Mouse (Mus musculus): ENCODE data around the gene Nek11. TPM values are rescaled to one million over a fixed set of nuclear protein-coding genes. Genes with fewer than 3 reads are reported as not detected.

Nek11 gene
- polyA plus RNA-seq, 1 experiment from 2014 or later = 0.30 TPM

DNA sequence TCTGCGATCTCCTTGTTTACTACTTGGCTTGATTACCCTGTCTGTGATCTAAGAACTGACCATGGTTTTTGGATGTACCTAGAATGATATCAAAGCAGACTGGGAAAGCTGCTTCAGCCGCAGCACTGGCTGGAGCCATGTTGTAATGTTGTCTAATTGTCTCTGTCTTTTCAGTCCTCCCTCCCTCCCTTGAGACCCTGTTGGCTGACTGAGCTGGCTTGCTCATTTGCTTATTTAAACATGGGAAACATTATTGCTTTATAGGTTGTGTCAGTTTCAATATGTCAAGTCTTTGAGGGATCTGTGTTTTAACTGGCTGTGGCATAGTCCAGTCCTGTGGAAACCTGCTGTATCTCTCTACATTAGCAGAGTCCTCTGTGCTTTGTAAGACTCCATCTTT, 132.2 kb downstream of the Nek11 start:
- Histone ChIP-seq H3K4me2 (no peak overlapping the region), H3K27me3 (ENCODE audit: control insufficient read depth, insufficient read depth, low read length) (no peaks in the 10 kb centered on the region), H3K9ac (ENCODE audit: low read depth, low read length) (no peak overlapping the region), H3K4me1 (ENCODE audit: control insufficient read depth, insufficient read depth, low read length) (no peaks in the 10 kb centered on the region), H3K4me3 (ENCODE audit: low read depth, low read length) (no peak overlapping the region), H3K27ac (ENCODE audit: low read depth, low read length) (no peak overlapping the region), H3K9me3 (replicated peaks; ENCODE audit: control insufficient read depth, low read length) (no peaks in the 10 kb centered on the region), H3K36me3 (ENCODE audit: control insufficient read depth, insufficient read depth, low read length) (no peaks in the 10 kb centered on the region)
- ATAC-seq (replicated peaks; ENCODE audit: insufficient number of reproducible peaks, low FRiP score, low TSS enrichment) = no peak
- WGBS (ENCODE audit: insufficient replicate concordance) = 72% methylated on average over 2 of the region's 2 CpGs

DNA sequence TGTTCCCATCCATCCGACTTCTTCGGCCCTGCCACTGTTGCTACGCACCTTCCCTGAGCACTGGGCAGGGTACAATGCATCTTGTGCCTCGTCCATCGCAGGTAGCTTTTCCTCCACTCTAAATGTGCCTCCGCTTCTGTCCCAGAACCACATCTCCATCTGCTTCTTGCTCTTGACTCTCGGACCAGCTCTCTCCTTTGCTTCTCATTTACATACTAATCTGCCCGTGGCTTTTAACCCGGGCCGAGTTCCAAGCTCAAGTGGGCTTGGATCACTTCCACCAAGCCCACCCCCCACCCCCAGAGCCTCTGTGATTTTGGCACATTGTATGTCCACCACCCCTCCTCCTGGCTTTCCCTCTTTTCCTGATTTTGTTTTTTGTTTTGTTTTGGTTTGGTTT, 137.7 kb downstream of the Nek11 start:
- H3K4me3 ChIP-seq (ENCODE audit: low read depth, low read length) = no peak overlapping the region
- H3K27me3 ChIP-seq (ENCODE audit: control insufficient read depth, insufficient read depth, low read length) = no peaks in the 10 kb centered on the region
- WGBS (ENCODE audit: insufficient replicate concordance) = 70% methylated on average over 10 of the region's 10 CpGs
- ATAC-seq (replicated peaks; ENCODE audit: insufficient number of reproducible peaks, low FRiP score, low TSS enrichment) = no peak
- H3K4me1 ChIP-seq (ENCODE audit: control insufficient read depth, insufficient read depth, low read length) = no peaks in the 10 kb centered on the region
- no peaks in the 10 kb centered on the region for H3K9me3 ChIP-seq (replicated peaks; ENCODE audit: control insufficient read depth, low read length)
- H3K9ac ChIP-seq (ENCODE audit: low read depth, low read length) = no peak overlapping the region
- H3K27ac ChIP-seq (ENCODE audit: low read depth, low read length) = no peak overlapping the region
- H3K36me3 ChIP-seq (ENCODE audit: control insufficient read depth, insufficient read depth, low read length) = no peaks in the 10 kb centered on the region
- no peak overlapping the region for H3K4me2 ChIP-seq

- no peak overlapping the region for H3K27ac ChIP-seq (ENCODE audit: low read depth, low read length)
- no peak overlapping the region for H3K9ac ChIP-seq (ENCODE audit: low read depth, low read length)
- H3K4me1 ChIP-seq (ENCODE audit: control insufficient read depth, insufficient read depth, low read length) = no peaks in the 10 kb centered on the region
- 88% methylated on average over 1 of the region's 1 CpGs for WGBS (ENCODE audit: insufficient replicate concordance)
- H3K4me2 ChIP-seq = no peak overlapping the region
- no peak for ATAC-seq (replicated peaks; ENCODE audit: insufficient number of reproducible peaks, low FRiP score, low TSS enrichment)
- H3K4me3 ChIP-seq (ENCODE audit: low read depth, low read length) = no peak overlapping the region
- H3K9me3 ChIP-seq (replicated peaks; ENCODE audit: control insufficient read depth, low read length) = no peaks in the 10 kb centered on the region
- H3K27me3 ChIP-seq (ENCODE audit: control insufficient read depth, insufficient read depth, low read length) = no peaks in the 10 kb centered on the region
- no peaks in the 10 kb centered on the region for H3K36me3 ChIP-seq (ENCODE audit: control insufficient read depth, insufficient read depth, low read length)
These were observed 141.2 kb downstream of the Nek11 start for GRCm38 (mm10) chr9:105254076-105254475.

- Histone ChIP-seq H3K4me3 (ENCODE audit: low read depth, low read length) (no peak overlapping the region), H3K36me3 (ENCODE audit: control insufficient read depth, insufficient read depth, low read length) (no peaks in the 10 kb centered on the region), H3K4me1 (ENCODE audit: control insufficient read depth, insufficient read depth, low read length) (no peaks in the 10 kb centered on the region), H3K27me3 (ENCODE audit: control insufficient read depth, insufficient read depth, low read length) (no peaks in the 10 kb centered on the region), H3K9me3 (replicated peaks; ENCODE audit: control insufficient read depth, low read length) (no peaks in the 10 kb centered on the region), H3K27ac (ENCODE audit: low read depth, low read length) (no peak overlapping the region), H3K4me2 (no peak overlapping the region), H3K9ac (ENCODE audit: low read depth, low read length) (no peak overlapping the region)
- ATAC-seq (replicated peaks; ENCODE audit: insufficient number of reproducible peaks, low FRiP score, low TSS enrichment) = no peak
- 81% methylated on average over 4 of the region's 4 CpGs for WGBS (ENCODE audit: insufficient replicate concordance)
These were observed 142.8 kb downstream of the Nek11 start for GRCm38 (mm10) chr9:105252349-105253041.

DNA sequence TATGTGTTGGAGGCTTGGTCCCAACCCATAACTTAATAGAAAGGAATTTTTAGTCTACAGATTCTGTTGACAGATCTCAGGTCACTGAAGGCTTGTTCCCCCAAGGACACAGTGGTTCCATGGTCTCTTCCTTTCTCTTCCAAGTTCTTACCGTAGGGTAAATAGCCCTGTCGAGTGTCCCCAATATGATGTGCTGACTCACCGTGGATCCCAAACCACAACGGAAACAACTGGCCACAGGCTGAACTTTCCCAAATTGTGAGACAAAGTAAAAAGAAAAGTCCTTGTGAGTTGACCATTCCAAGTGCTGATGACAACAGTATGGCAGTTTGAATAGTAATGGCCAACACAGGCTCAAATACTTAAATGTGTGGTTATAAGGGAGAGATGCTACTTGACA, 144.1 kb downstream of the Nek11 start:
- Histone ChIP-seq H3K4me2 (no peak overlapping the region), H3K27ac (ENCODE audit: low read depth, low read length) (no peak overlapping the region), H3K4me3 (ENCODE audit: low read depth, low read length) (no peak overlapping the region), H3K4me1 (ENCODE audit: control insufficient read depth, insufficient read depth, low read length) (no peaks in the 10 kb centered on the region), H3K9ac (ENCODE audit: low read depth, low read length) (no peak overlapping the region), H3K9me3 (replicated peaks; ENCODE audit: control insufficient read depth, low read length) (no peaks in the 10 kb centered on the region), H3K27me3 (ENCODE audit: control insufficient read depth, insufficient read depth, low read length) (no peaks in the 10 kb centered on the region), H3K36me3 (ENCODE audit: control insufficient read depth, insufficient read depth, low read length) (no peaks in the 10 kb centered on the region)
- ATAC-seq (replicated peaks; ENCODE audit: insufficient number of reproducible peaks, low FRiP score, low TSS enrichment) = no peak
- WGBS (ENCODE audit: insufficient replicate concordance) = 82% methylated on average over 4 of the region's 4 CpGs

DNA sequence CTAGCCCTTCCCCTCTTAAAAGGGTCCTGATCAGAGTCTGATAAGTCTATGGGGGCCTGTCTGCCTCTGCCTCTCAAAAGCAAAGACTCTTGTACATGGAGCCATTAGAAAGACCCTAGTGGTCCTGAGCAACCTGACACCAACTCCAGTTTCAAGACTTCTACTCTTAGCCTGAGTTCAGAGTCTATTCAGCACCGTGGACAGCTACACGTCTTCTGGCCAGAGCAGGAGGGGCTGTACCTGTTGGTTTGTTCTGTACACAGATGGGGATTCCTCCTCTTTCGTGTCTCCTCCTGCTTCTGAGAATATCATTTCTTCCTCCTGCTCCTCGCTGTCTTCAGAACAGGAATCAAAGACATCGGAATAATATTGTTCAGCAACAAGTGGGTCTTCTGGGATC, 151.3 kb downstream of the Nek11 start:
- H3K4me2 ChIP-seq = no peak overlapping the region
- H3K9me3 ChIP-seq (replicated peaks; ENCODE audit: control insufficient read depth, low read length) = no peaks in the 10 kb centered on the region
- H3K27ac ChIP-seq (ENCODE audit: low read depth, low read length) = no peak overlapping the region
- no peaks in the 10 kb centered on the region for H3K27me3 ChIP-seq (ENCODE audit: control insufficient read depth, insufficient read depth, low read length)
- H3K4me3 ChIP-seq (ENCODE audit: low read depth, low read length) = no peak overlapping the region
- no peak overlapping the region for H3K9ac ChIP-seq (ENCODE audit: low read depth, low read length)
- no peaks in the 10 kb centered on the region for H3K4me1 ChIP-seq (ENCODE audit: control insufficient read depth, insufficient read depth, low read length)
- H3K36me3 ChIP-seq (ENCODE audit: control insufficient read depth, insufficient read depth, low read length) = no peaks in the 10 kb centered on the region
- ATAC-seq (replicated peaks; ENCODE audit: insufficient number of reproducible peaks, low FRiP score, low TSS enrichment) = no peak
- 27% methylated on average over 5 of the region's 5 CpGs for WGBS (ENCODE audit: insufficient replicate concordance)

- Histone ChIP-seq H3K36me3 (ENCODE audit: control insufficient read depth, insufficient read depth, low read length) (no peaks in the 10 kb centered on the region), H3K27me3 (ENCODE audit: control insufficient read depth, insufficient read depth, low read length) (no peaks in the 10 kb centered on the region), H3K9me3 (replicated peaks; ENCODE audit: control insufficient read depth, low read length) (no peaks in the 10 kb centered on the region), H3K27ac (ENCODE audit: low read depth, low read length) (no peak overlapping the region), H3K9ac (ENCODE audit: low read depth, low read length) (no peak overlapping the region), H3K4me3 (ENCODE audit: low read depth, low read length) (no peak overlapping the region), H3K4me2 (no peak overlapping the region), H3K4me1 (ENCODE audit: control insufficient read depth, insufficient read depth, low read length) (no peaks in the 10 kb centered on the region)
- ATAC-seq (replicated peaks; ENCODE audit: insufficient number of reproducible peaks, low FRiP score, low TSS enrichment) = 0 out of 2 replicates have a peak, but pooled peaks have one; percentile 26
- 43% methylated on average over 4 of the region's 4 CpGs for WGBS (ENCODE audit: insufficient replicate concordance)
These were observed 180.9 kb downstream of the Nek11 start for GRCm38 (mm10) chr9:105214434-105214833.

DNA sequence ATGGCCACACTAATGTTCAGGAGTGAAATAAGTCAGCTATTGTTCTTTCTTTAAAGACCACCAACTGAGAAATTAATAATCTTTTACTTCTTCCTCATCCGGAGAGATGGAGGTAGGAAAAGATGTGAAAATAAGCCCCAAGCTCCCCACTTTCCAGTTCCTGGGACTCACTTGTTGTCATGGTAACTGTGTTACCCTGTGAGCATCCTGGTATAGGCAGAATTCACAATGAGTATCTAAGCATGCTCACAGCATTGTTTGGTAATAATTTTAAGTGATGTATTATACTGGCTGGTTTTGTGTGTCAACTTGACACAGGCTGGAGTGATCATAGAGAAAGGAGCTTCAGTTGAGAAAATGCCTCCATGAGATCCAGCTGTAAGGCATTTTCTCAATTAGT, 195.0 kb downstream of the Nek11 start:
- ATAC-seq (replicated peaks; ENCODE audit: insufficient number of reproducible peaks, low FRiP score, low TSS enrichment) = no peak
- Histone ChIP-seq H3K27ac (ENCODE audit: low read depth, low read length) (no peak overlapping the region), H3K4me1 (ENCODE audit: control insufficient read depth, insufficient read depth, low read length) (no peaks in the 10 kb centered on the region), H3K9me3 (replicated peaks; ENCODE audit: control insufficient read depth, low read length) (no peaks in the 10 kb centered on the region), H3K4me2 (no peak overlapping the region), H3K9ac (ENCODE audit: low read depth, low read length) (no peak overlapping the region), H3K4me3 (ENCODE audit: low read depth, low read length) (no peak overlapping the region), H3K27me3 (ENCODE audit: control insufficient read depth, insufficient read depth, low read length) (no peaks in the 10 kb centered on the region), H3K36me3 (ENCODE audit: control insufficient read depth, insufficient read depth, low read length) (no peaks in the 10 kb centered on the region)
- 76% methylated on average over 1 of the region's 1 CpGs for WGBS (ENCODE audit: insufficient replicate concordance)

GRCm38 (mm10) chr9:105186725-105187124, 208.6 kb downstream of the Nek11 start:
- no peaks in the 10 kb centered on the region for H3K27me3 ChIP-seq (ENCODE audit: control insufficient read depth, insufficient read depth, low read length)
- H3K27ac ChIP-seq (ENCODE audit: low read depth, low read length) = no peak overlapping the region
- no peaks in the 10 kb centered on the region for H3K36me3 ChIP-seq (ENCODE audit: control insufficient read depth, insufficient read depth, low read length)
- H3K4me1 ChIP-seq (ENCODE audit: control insufficient read depth, insufficient read depth, low read length) = no peaks in the 10 kb centered on the region
- H3K4me3 ChIP-seq (ENCODE audit: low read depth, low read length) = no peak overlapping the region
- no peaks in the 10 kb centered on the region for H3K9me3 ChIP-seq (replicated peaks; ENCODE audit: control insufficient read depth, low read length)
- no peak overlapping the region for H3K9ac ChIP-seq (ENCODE audit: low read depth, low read length)
- H3K4me2 ChIP-seq = no peak overlapping the region
- 76% methylated on average over 3 of the region's 3 CpGs for WGBS (ENCODE audit: insufficient replicate concordance)
- ATAC-seq (replicated peaks; ENCODE audit: insufficient number of reproducible peaks, low FRiP score, low TSS enrichment) = no peak

Measured in heart, embryonic 11.5 days (tissue).